ENCODE assay signal across 8 mouse cellular contexts in the genomic region with DNA sequence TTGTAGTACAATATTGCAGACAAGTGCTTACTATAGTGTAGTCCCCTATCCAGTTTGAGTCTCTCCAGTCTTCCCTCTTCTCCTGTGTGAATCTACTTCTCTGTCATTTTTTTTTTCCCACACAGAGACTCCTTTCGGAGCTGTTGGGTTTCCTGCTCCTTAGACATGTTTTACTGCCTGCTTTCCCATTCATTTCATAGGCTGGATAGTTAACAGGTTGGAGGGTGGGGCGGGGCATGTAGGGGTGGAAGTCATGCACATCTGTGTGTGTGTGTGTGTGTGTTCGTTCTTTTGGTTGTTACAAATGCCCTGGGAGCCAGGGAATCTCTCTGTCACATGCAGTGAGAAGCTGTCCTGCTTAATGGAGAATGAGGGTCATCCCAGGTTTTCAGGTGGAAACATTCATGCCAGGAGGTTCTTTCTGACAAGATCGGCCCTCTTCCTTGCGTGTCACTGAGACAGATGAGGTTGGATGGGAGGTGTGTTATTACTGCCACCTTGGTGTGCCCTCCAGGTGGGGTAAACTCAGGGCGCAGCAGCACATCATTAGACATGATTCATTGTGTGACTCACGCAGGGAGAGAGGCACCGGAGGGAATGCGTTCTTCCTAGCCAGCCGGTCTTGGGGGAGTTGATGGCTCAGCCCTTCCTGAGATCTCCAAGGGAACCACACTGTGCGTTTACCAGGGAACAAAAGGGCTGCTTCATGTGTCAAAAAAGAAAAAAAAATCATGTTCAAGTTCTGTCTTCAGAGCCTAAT. TPM values are rescaled to one million over a fixed set of nuclear protein-coding genes. Genes with fewer than 3 reads are reported as not detected.
DNase-seq lines count a peak whose midpoint lies in the region; TF ChIP-seq lines count a peak whose summit lies in the region.

No protein-coding gene starts in this region.

- no peak for TF ChIP-seq POLR2A in MEL (IDR thresholded peaks at IDR 0.05; ENCODE audit: control insufficient read depth in 1 of 2, insufficient read depth in 1 of 2, low read depth in 1 of 2, low read length in 2 of 2, poor library complexity in 1 of 2)

- peaks cover 29% of the 10 kb centered on the region in 2 experiments for H3K4me1 ChIP-seq in MEL (ENCODE audit: control insufficient read depth in 1 of 2, insufficient read depth in 2 of 2, low read length in 2 of 2)

- no peaks in the 10 kb centered on the region for H3K9me3 ChIP-seq in MEL (replicated peaks; ENCODE audit: insufficient read depth, low read length)

- no peak for TF ChIP-seq EP300 in MEL (IDR thresholded peaks at IDR 0.05; ENCODE audit: low read depth in 1 of 2, low read length in 2 of 2)

- H3K27me3 ChIP-seq in MEL (ENCODE audit: control insufficient read depth in 1 of 2, insufficient read depth in 2 of 2, low read length in 2 of 2), result no peaks in the 10 kb centered on the region

- peaks cover 0 to 24% of the 10 kb centered on the region in 2 experiments; a peak in 2 of 4 replicates for H3K36me3 ChIP-seq in MEL (ENCODE audit: control insufficient read depth in 1 of 2, insufficient read depth in 2 of 2, low read length in 2 of 2)

- no peak overlapping the region for H3K27ac ChIP-seq in MEL (ENCODE audit: control insufficient read depth, low read depth, low read length)

- no peak for TF ChIP-seq RAD21 in MEL (IDR thresholded peaks at IDR 0.05; ENCODE audit: low read depth, low read length)

- DNase-seq in layer of hippocampus, adult 11-12 months (ENCODE audit: low spot score), result peak; percentile 46
- no peak for DNase-seq in layer of hippocampus, adult 9-10 months (ENCODE audit: low spot score)
- DNase-seq in MEL (ENCODE audit: low read depth, low spot score), result peak; percentile 37
- DNase-seq in brain, adult 2 months (ENCODE audit: low read depth, low spot score), result peak; percentile 91
- DNase-seq in right cerebral cortex, adult 18-20 months, result peak; percentile 73
- no peak for DNase-seq in spleen, postnatal 36 days (ENCODE audit: low spot score in 2 of 2)
- DNase-seq in lung, postnatal 25 days (ENCODE audit: low spot score), result no peak
- DNase-seq in lung, postnatal 4 days, result no peak

- peaks cover 3% of the 10 kb centered on the region for H3K79me2 ChIP-seq in MEL (ENCODE audit: control insufficient read depth, insufficient read depth, low read length, poor library complexity)

- peak overlapping the region in 1 of 2 experiments; percentile 21; a peak in 1 of 4 replicates for H3K4me3 ChIP-seq in MEL (ENCODE audit: control insufficient read depth in 1 of 2, insufficient read depth in 1 of 2, low read depth in 2 of 2, low read length in 2 of 2)

- H3K9ac ChIP-seq in MEL (ENCODE audit: control insufficient read depth, low read depth, low read length, poor library complexity, severe bottlenecking), result 0 out of 2 replicates have a peak overlapping the region, but pooled peaks have one; percentile 0

- no peak for TF ChIP-seq CTCF in MEL (IDR thresholded peaks at IDR 0.05 in 2 of 3, conservative IDR thresholded peaks at IDR 0.05 in 1 of 3; ENCODE audit: control insufficient read depth in 1 of 3, insufficient read depth in 1 of 3, low read depth in 2 of 3, low read length in 3 of 3, poor library complexity in 1 of 3, severe bottlenecking in 1 of 3)

TF ChIP-seq in MEL, 35 proteins besides CTCF, POLR2A, EP300 and RAD21:
- no peak for TF ChIP-seq MXI1 (IDR thresholded peaks at IDR 0.05; ENCODE audit: low read depth, low read length)
- peak; percentile 17; the same call in 1 of the 2 replicates for TF ChIP-seq TCF12 (IDR thresholded peaks at IDR 0.05; ENCODE audit: low read depth, low read length)
TF ChIP-seq in MEL: peak in this region for 1.

RNA-seq across cellular contexts. Expression of a gene that starts 4.7 kb away (rescaled TPM):
- total RNA-seq in MEL (2012; rRNA removed), result 29.5 and 31.8 TPM in 2 replicates
- polyA plus RNA-seq in MEL (2012; ENCODE audit: insufficient read depth in 1 of 2, insufficient read length in 2 of 2, low read depth in 1 of 2, low replicate concordance in 2 of 2, missing spikeins in 1 of 2), result 100 to 1,000 TPM in 1 of 2 experiments, 10 to 100 TPM in 1; 39.5 to 135 TPM

RNA-seq across cellular contexts. Expression of a gene that starts 44.9 kb away (rescaled TPM):
- 2.5 and 4.3 TPM in 2 replicates for total RNA-seq in MEL (2012; rRNA removed)
- polyA plus RNA-seq in MEL (2012; ENCODE audit: insufficient read depth in 1 of 2, insufficient read length in 2 of 2, low read depth in 1 of 2, low replicate concordance in 2 of 2, missing spikeins in 1 of 2), result 1 to 10 TPM in 1 of 2 experiments, not detected in 1; 4.1 TPM

Comparison
In these comparisons a context has a peak if more than half of its experiments do, and no peak if none do; other contexts are left out.
1. DNase-seq: peak in layer of hippocampus, adult 11-12 months (single experiment), MEL (single experiment), brain, adult 2 months (single experiment) and right cerebral cortex, adult 18-20 months (single experiment); none in layer of hippocampus, adult 9-10 months (single experiment), spleen, postnatal 36 days (0 of 2), lung, postnatal 25 days (single experiment) and lung, postnatal 4 days (0 of 2).